Mouse (Mus musculus) hematopoietic stem cell, adult 5-6 weeks (primary cell): Measurements from ENCODE around the gene Tctex1d1. TPM values are rescaled to one million over a fixed set of nuclear protein-coding genes. Genes with fewer than 3 reads are reported as not detected.
A peak's percentile ranks its signal among the peaks of the same experiment; 100 is the strongest.

ENCODE experiments used
- ATAC-seq, 2 experiments: fragments of 125-278 bp in 1 of 2; replicated peaks in 1 of 2; 2 replicates each; pipeline ENCODE4 v1.8.0; 2016 to 2017; ENCODE audit warnings: inconsistent platforms in 2 of 2, mild to moderate bottlenecking in 2 of 2, moderate number of reproducible peaks in 2 of 2, low read depth in 1 of 2, moderate TSS enrichment in 1 of 2; ENCODE audit not compliant: low FRiP score in 2 of 2, poor library complexity in 2 of 2, severe bottlenecking in 2 of 2, insufficient read depth in 1 of 2, low TSS enrichment in 1 of 2
- total RNA-seq: library from RNA; stranded (forward); fragments of 172-1452, 232-1000 nt; gene quantifications from 2 replicates; pipeline ENCODE4 v1.2.3, GENCODE M21; 2017

The Tctex1d1 gene
- total RNA-seq, 1 experiment from 2014 or later = not detected

GRCm38 (mm10) chr4:102981709-102982108, 3.3 kb downstream of the Tctex1d1 start:
- ATAC-seq = no peak

GRCm38 (mm10) chr4:102986173-102986572, 7.8 kb downstream of the Tctex1d1 start:
- ATAC-seq = no peak

- peak; percentile 88 to 91; a peak in 3 of 4 replicates for ATAC-seq
Observed at GRCm38 (mm10) chr4:102986917-102987316, 8.5 kb downstream of the Tctex1d1 start.

- no peak for ATAC-seq
Observed at GRCm38 (mm10) chr4:102987325-102987724, 8.9 kb downstream of the Tctex1d1 start.

GRCm38 (mm10) chr4:102987756-102988155, 9.3 kb downstream of the Tctex1d1 start:
- ATAC-seq = no peak

GRCm38 (mm10) chr4:102988526-102988925, 10.1 kb downstream of the Tctex1d1 start:
- no peak for ATAC-seq

GRCm38 (mm10) chr4:102989391-102989790, 11.0 kb downstream of the Tctex1d1 start:
- no peak for ATAC-seq

GRCm38 (mm10) chr4:102990016-102990415, 11.6 kb downstream of the Tctex1d1 start:
- ATAC-seq = no peak

GRCm38 (mm10) chr4:102990595-102991340, 12.4 kb downstream of the Tctex1d1 start:
- no peak for ATAC-seq

GRCm38 (mm10) chr4:102991685-102992084, 13.3 kb downstream of the Tctex1d1 start:
- no peak for ATAC-seq

- ATAC-seq = no peak
Observed at GRCm38 (mm10) chr4:103004681-103005080, 26.3 kb downstream of the Tctex1d1 start.

- ATAC-seq = no peak
Observed at GRCm38 (mm10) chr4:103005190-103005945, 27.0 kb downstream of the Tctex1d1 start.

- no peak for ATAC-seq
Observed at GRCm38 (mm10) chr4:103006266-103006665, 27.9 kb downstream of the Tctex1d1 start.

- ATAC-seq = peak in 1 of 2 experiments; percentile 53; a peak in 2 of 4 replicates
Observed at GRCm38 (mm10) chr4:103006943-103007418, 28.6 kb downstream of the Tctex1d1 start.

GRCm38 (mm10) chr4:103010734-103011133, 32.3 kb downstream of the Tctex1d1 start:
- ATAC-seq = no peak

GRCm38 (mm10) chr4:103011823-103012222, 33.4 kb downstream of the Tctex1d1 start:
- ATAC-seq = no peak

- ATAC-seq = no peak
Observed at GRCm38 (mm10) chr4:103013490-103013889, 35.1 kb downstream of the Tctex1d1 start.

- ATAC-seq = no peak
Observed at GRCm38 (mm10) chr4:103026621-103027020, 48.2 kb downstream of the Tctex1d1 start, which contains the start of gene Insl5. TSS of gene Insl5 (minus strand) at chr4:103026842.
